Mouse (Mus musculus) megakaryocyte, adult 5-6 weeks (primary cell): ENCODE measurements around the gene Slc7a9. TPM values are rescaled to one million over a fixed set of nuclear protein-coding genes. Genes with fewer than 3 reads are reported as not detected.

Experiments
- ATAC-seq: 2 replicates; pipeline ENCODE4 v1.8.0; 2016; ENCODE audit warnings: mild to moderate bottlenecking, inconsistent platforms; ENCODE audit not compliant: poor library complexity, severe bottlenecking
- total RNA-seq, 2 experiments: library from RNA; stranded (forward) in 1 of 2; stranded (reverse) in 1 of 2; fragments of 153-499, 151-499 nt in 1 of 2; fragments of 221-1000, 200-1000 nt in 1 of 2; gene quantifications; 2 replicates each; pipeline versions ENCODE4 v1.2.3 to v1.2.4; 2015 to 2017

Gene Slc7a9
- total RNA-seq, 2 experiments from 2014 or later, result not detected

GRCm38 (mm10) chr7:35501995-35502394, 53.4 kb downstream of the Slc7a9 start:
- no peak for ATAC-seq

Other genes starting within 250 kb of the Slc7a9 start
- not detected in 2 replicates for gene Lrp3, start 233.3 kb upstream of the Slc7a9 start, total RNA-seq (2015)
- gene Lrp3, start 233.3 kb upstream of the Slc7a9 start, total RNA-seq (2017), result not detected in 2 replicates
- gene Gpatch1, start 130.4 kb upstream of the Slc7a9 start, total RNA-seq (2015), result 7.2 and 7.7 TPM in 2 replicates
- 7.2 TPM in 2 replicates for gene Gpatch1, start 130.4 kb upstream of the Slc7a9 start, total RNA-seq (2017)
- gene Rhpn2, start 114.6 kb upstream of the Slc7a9 start, total RNA-seq (2015), result not detected in 2 replicates
- gene Rhpn2, start 114.6 kb upstream of the Slc7a9 start, total RNA-seq (2017), result not detected in 2 replicates
- gene Faap24, start 52.0 kb upstream of the Slc7a9 start, total RNA-seq (2015), result 10.8 and 12.2 TPM in 2 replicates
- gene Faap24, start 52.0 kb upstream of the Slc7a9 start, total RNA-seq (2017), result 5.5 and 11.1 TPM in 2 replicates
- 9.6 and 16.9 TPM in 2 replicates for gene Cep89, start 51.8 kb upstream of the Slc7a9 start, total RNA-seq (2015)
- gene Cep89, start 51.8 kb upstream of the Slc7a9 start, total RNA-seq (2017), result 5.7 TPM in 2 replicates
- gene Tdrd12, start 88.9 kb downstream of the Slc7a9 start, total RNA-seq (2015), result not detected in 2 replicates
- gene Tdrd12, start 88.9 kb downstream of the Slc7a9 start, total RNA-seq (2017), result not detected in 2 replicates
- 39.6 and 46.4 TPM in 2 replicates for gene Nudt19, start 107.5 kb downstream of the Slc7a9 start, total RNA-seq (2015)
- gene Nudt19, start 107.5 kb downstream of the Slc7a9 start, total RNA-seq (2017), result 21.1 and 22.2 TPM in 2 replicates
- 0.09 TPM in 1 of 2 replicates, not detected in the other for gene Rgs9bp, start 136.8 kb downstream of the Slc7a9 start, total RNA-seq (2015)
- gene Rgs9bp, start 136.8 kb downstream of the Slc7a9 start, total RNA-seq (2017), result 0.04 and 0.11 TPM in 2 replicates
- 11.6 and 16.8 TPM in 2 replicates for gene Ankrd27, start 137.4 kb downstream of the Slc7a9 start, total RNA-seq (2015)
- gene Ankrd27, start 137.4 kb downstream of the Slc7a9 start, total RNA-seq (2017), result 17.0 and 21.4 TPM in 2 replicates
- gene Pdcd5, start 198.7 kb downstream of the Slc7a9 start, total RNA-seq (2015), result 76.4 and 86.1 TPM in 2 replicates
- gene Pdcd5, start 198.7 kb downstream of the Slc7a9 start, total RNA-seq (2017), result 36.6 and 52.4 TPM in 2 replicates